Mouse (Mus musculus) left cerebral cortex, adult 9 months (tissue): ENCODE data around the gene Brdt.
A peak's percentile ranks its signal among the peaks of the same experiment; 100 is the strongest.

Experiments
- DNase-seq, 2 experiments: peaks; one replicate each; pipeline ENCODE4 v3.0.0; 2022; ENCODE audit warnings: low spot score in 2 of 2

Gene Brdt

DNA sequence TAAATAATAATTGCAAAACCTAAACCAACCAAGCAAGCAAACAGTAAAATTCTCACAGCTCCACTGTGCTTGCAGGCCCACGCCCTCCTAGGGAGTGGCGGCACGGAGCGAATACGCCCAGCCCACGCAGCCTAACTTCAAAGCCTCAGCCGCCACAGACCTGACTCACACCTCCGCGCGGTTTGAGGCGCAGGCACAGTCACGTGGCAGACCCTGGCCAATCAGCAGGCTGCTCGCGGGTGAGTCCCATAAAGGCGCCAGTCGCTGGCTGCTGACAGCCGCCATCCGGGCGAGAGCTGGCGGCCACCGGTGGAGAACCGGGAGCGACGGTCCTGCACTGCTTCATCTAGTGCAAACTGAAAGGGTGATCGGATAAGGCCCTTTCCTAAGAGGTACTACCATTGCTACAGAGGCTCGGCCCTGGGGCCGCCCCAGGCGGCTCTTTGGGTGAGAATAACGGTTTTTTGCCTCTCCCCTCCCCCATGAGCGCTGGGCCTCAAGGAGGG is at the start of gene Brdt:
Gene Brdt (plus strand): TSS at position 244 of the 506 bp plus-strand sequence.
- DNase-seq: no peak

DNA sequence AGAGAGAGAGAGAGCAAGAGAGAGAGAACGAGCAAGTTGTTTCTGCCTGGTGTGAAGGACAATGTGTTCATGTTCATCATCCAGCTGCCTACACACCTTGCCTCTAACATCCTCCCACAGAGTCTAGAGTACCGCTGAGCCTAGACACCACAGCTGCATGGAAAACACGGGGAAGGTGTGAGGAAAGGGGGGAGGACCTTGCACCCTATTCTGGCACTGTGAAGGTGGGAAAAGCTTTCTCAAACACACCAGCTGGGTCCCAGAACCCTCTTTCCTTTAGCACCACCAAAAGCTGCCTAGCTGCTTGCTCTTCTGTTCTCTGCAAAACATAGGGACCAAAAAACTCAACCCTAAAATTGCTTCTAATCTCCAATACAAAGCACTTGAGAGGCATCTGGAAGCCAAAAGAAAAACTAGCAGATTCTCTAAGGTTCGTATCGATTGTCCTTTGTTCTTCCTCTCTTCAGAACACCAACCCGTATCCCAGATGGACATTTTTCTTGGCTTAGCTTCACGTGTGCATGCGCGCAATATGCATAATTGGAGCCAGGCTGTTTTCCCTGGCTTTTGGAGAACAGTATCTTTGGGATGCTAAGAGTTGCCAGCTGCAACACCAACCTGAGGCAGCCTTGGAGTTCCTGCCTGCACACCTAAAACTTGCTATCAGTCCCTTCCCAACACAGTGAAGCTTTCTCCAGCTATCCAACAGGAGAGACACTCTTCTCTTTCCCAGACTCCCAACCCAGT is 48.2 kb upstream of the Brdt start:
- peak in 1 of 2 experiments; percentile 24 for DNase-seq

DNA sequence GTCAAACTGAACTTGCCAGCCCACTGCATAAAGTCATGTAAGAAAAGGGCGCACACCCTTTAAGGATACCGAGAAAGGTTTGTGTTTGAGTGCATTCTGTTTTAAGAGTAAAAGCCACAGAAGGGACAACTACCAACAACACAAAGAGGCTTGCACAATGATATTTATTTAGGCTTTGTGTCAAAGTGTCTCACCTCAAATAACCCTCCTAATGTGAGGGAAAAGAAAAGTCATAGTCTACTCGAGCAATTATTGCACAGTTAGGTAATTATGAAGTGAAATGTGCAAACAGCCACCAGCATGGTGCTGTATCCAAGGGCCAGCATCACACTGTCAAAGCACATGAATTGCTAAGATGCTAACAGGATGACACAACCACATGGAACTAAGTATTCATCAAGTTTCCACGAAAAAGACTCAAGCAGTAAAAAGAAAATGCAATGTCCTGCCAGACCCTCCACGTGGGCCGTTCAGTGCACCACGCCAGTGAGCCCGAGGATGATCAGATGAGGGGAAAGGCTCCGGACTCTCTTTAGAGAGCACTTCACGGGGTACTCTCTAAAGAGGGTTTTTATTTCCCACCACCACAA is 46.9 kb upstream of the Brdt start:
- DNase-seq: no peak

DNA sequence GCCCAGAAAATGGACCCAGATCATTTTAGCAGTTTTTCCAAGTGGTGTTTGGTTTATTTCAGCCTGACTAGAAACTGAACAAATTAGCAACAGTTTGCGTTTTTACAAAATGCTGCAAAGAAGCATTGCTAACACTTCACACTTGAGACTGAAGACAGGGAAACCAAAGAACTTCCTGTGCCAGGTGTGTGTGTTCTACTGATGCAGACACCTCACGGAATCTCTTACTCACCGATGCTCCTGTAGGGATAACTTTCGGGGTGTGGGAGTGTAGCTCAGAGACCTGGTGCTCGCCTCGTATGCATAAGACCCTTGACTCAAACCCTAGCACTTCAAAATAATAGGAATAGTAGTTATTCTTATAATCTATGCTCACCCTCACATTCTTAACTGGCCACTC is 45.4 kb upstream of the Brdt start:
- no peak for DNase-seq

DNA sequence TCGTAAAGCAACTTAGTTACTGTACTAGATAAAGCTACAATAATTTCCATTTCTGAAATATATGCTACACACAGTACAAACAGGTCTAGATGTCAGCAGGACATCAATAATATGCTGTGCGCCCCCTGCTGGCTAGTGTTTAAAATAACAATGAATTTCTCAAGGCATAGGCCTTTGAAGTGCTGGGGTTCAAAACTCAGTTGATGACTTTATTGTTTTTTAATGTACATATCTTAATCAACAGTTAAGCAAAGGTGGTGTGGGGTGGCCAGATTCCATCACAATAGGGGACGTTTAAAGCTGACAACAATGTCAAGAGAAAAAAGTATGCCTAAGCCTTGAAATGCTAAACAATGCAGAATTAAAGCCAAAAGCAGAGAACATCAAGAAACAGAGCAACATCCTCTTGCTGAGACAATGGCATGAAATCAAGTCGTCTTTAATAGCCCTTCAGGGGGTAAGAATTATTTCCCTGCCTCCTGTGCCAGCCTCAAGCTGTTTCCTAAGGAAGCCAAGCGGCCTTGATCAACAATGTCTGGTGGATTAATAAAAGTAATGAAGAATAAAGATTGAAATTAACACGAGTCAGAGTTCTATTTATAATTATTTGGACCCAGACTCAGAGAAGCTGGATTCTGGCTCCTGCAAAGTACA is 43.6 kb upstream of the Brdt start:
- no peak for DNase-seq

DNA sequence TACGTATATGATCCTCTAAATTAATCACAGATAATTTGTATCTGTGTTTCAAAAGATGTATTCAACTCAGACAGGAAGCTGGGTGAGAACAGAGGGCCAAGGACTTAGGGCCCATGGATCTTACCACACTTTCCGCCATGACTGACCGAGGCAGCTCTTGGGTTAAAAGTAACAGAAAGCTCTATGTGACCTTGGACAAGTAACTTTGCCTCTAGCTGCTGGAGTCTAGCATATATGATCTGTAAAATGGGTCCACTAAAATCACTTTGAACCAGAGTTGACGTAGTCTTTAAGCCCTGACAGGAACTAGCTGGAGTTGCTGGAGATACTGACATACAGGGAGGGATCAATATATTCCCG is 43.1 kb upstream of the Brdt start:
- DNase-seq: no peak

DNA sequence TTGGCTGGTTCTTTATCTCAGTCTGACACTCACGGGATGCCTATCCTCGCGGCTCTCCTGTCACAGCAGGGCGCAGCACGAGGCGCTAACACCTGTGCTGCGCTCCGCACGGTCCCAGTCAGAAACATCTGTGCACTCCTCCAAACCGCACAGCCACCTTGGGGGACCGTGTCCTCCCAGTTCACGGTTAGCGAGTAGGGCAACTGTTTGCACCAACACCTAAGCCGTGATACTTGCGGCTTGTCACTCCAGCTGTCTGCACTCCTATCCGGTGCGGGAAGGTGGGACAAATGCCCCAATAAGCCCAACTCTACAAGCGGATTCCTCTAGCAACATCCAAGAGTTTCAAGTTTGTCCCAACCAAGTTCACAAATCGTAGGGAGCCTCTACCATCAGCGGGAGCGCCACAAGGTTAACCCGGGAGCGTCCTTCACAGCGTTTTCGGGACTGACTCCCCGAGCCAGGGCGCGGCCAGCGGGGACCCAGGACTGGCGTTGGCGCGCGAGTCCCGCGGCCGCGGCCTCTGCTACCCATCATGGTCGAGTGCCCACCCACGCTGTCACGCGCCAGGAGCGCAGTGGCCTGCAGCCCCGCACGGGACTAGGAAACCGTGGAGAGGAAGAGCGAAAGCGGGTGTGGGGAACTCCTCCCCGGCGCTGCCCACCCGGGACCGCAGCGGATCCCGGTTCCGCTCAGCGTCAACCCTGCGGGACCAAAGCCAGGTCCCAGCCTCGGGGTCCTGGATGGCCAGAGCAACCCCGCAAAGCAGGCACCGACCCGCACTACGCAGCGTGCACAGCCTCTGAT is 42.3 kb upstream of the Brdt start:
- DNase-seq: no peak

DNA sequence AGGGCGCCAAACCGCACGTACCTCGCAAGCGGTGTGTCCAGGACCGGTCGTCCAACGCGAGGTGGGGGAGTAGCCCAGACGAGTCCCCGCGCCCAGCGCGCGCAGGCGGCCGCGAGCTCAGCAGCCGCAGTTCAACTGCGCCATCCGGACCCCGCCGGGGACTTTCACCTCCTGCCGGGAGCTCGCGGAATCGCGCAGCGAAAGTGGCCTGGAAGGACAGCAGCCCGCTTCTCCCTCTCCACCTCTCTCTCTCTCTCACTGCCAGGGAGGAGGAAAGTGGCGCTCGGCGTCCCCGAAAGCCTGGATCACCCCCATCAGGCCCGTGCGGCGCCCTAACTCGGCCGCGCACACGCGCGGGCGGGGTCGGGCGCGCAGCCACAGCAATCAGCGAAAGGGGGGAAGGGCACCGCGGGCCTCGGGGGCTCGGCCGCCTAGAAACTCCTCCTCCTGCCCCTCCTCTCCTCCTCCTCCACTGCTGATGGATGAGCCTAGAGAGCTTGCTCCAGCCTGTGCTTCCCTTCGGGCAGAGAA is 41.7 kb upstream of the Brdt start, which contains the start of gene Tgfbr3:
Gene Tgfbr3 (minus strand): TSS at position 396 of the 531 bp plus-strand sequence.
- DNase-seq: peak in 1 of 2 experiments; percentile 65

DNA sequence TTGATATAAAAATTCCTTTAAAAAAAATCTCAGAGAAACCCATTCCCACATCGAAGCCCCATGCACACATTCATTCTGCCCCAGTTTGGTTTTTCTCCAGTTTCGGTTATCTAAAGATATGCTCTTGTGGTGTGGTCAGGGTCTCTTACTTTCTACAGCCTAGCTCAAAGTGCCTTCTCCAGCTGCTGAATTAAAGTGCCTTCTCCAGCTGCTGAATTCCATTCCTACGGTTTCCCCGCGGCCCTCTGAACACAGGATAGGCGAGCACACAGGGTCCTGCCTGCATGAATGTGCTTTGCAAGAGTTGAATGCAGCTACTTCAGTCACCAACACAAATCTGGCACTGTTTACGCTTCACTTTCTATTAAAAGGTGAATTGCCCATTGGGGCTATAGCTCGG is 41.0 kb upstream of the Brdt start:
- no peak for DNase-seq

DNA sequence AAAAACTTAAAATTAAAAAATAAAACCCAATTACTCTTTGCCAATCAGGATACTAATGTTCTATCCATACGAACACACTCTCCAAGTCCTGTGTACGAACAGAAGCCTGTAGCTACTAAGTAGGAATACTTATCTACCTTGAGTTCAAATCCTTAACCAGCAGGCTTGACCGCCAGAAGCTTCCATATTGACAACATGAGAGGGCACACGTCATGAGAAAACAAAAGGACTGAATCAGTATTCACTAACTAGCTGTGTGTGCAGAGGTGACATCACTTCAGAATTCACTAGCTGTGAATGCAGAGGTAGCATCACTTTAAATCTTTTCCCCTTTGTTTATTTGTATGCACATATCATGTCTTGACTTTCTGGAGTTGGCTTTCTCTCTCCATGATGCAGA is 36.9 kb upstream of the Brdt start:
- DNase-seq: no peak

DNA sequence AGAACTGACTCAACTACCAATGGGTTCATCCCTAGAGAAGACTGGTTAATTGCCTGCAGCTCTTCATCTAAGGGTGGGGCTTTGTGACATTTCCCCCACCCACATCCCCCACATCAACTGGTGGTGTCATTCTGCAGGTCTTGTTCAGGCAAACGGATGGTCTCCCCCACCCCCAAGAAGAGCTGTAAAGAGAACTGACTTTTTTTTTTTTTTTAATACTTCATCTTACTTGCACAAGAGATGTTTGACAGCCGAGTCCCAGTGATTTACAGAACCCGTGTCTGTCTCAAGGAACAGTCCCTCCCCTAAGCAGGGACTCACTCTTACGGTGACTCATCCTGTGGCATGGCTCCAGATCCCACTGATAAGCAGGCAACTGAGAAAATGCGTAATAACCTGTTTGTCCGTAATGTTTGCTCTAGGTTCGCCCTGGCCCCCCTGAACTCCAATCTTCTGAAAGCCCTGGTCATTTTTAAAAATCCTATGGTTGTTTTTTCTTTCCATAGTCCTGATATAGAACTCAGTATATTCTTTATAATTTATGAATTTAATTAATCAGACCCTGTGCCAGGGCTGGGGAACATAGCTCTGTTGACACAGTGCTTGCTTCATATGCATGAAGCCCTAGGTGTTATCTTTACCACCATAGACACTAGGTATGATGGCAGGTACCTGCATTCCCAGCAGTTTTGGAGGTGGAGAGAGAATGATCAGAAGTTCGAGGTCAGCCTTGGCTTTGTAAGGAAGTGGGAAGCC is 35.7 kb upstream of the Brdt start:
- no peak for DNase-seq

DNA sequence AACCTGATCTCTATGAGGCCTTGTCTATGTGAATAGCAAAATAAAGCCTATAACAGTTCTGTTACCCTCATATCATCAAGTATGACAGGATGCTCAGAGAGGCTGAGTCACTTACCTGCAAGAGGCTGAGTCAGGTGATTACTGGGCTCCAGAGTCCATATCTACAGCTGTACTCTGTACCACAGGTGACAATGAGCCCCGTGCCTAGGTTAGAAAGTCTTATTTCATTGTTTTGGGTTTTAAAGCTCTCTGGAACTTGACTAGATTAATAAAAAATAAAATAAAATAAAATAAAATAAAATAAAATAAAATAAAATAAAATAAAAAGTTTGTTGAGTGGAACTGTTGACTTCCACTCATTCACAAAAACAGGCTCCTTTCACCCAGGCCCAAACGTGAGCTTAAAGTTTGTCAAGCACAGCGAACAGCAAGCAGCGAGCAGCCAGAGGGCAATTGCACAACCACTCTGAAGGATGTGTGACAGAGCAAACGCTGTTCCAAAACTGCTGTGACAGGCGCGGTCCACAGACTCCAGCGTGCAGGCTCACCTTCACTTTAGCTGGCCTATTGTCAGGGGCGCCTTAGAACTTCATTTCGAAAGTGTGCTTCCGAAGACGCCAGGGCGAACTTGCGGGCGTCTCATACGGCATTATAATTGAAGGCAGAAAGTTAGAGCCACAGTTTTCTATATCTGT is 35.0 kb upstream of the Brdt start:
- DNase-seq: no peak

DNA sequence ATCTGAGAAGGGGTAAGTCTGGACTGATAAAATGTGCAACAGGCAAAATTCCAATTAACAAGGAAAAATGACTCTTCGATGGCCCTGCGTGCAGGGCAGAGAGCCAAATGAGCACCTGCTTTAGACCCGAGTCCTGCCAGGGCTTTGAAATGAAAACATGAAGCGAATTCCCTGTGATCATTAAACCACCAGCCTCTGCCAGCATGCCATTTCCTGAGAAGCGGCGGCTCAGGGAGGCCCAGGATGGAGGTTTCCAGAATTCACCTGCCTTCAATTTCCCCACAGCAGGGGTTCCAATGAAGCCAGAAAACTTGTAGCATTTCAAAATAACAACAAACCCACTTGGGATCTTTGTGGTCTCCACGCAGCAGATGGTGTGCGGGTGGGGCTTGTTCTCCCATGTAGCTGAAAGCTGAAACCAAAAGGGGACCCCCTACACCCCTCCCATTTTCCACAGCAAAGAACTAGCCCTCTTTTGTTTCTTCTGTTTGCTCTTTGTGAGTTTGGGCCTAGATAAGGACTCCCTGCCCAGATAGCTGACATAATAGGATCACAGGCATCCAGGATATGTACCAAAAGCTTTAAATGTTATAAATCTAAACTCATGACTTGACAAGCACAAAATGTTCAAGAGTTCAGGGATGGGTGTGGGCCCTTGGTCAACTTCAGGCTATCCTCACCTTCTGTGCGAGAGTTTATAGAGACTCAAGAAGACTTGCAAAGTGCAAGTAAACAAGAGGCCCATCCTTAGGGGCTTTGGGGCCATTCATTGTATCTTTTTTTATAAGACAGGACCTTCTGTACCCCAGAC is 34.2 kb upstream of the Brdt start:
- DNase-seq: no peak

DNA sequence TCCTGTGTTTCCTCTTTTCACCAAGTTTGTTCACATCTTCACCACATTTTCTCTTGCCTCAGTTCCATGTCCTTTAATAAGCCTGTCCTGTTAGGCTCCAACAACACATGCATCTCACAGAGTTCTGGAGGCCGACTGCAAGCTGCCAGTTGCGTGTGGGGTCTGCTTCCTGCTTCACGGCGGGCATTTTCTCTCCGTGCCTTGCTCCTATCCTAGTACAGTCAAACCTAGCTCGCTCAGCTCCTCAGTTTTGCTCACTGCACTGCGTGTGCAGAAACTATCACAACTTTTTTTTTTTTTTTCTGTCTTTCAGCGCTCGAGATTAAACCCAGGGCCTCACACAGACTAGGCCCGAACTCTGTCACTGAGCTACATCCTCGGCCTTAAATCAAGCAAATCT is 32.1 kb upstream of the Brdt start:
- no peak for DNase-seq

DNA sequence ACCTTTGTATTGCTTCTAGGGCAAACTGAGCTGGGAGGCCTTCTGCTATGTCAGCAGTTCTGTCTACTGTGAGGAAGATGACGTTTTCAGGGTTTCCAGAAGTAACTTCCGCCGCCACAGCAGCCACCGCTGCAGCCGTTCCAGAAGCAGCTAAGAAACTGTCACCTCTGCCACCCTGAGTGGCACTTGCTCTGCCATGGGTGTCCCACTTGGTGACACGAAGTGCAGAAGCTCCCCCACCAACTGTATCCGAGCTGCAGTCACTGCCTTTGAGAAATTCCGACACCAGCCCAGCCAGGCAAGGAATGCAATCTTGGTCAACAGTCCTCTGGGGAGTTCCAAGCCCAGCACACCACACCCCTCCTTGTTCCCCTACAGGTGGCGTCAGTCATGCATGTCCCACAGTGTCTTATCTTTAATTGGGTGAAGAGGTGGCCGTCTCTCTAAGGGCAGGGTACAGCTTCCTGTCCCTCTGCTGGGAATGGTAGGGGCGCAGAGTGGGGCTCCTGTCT is 27.6 kb upstream of the Brdt start:
- DNase-seq: no peak

DNA sequence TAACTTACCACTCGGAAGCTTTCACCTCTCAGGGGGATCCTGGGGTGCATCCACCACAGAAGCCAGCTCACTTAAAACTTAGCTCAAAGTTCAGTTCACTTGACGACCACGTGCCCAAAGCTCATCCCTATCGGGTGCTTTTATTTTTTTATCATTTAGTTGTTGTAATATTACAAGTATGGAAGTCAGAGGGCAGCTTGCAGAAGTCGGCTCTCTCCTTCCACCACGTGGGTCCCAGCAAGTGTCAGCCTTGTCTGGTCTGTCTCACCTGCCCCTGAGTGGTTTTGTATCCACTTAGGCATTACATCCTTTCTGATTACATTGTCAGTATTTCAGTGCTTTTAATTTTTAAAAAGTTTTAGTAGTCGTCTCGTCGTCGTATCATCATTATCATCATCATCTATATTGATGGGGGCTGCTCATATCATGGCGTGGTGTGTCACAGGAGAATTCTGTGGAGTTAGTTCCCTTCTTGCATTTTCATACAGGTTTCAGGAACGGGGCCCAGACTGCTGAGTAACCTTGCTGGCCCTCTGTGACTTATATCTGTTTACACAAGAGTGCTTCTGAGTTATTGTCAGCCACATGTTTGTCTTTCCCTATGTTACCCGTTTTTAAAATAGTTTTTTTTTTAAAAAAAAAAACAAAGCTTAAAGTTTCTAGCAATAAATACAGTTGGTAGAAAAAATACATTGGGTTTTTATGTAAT is 26.7 kb upstream of the Brdt start:
- DNase-seq: no peak

DNA sequence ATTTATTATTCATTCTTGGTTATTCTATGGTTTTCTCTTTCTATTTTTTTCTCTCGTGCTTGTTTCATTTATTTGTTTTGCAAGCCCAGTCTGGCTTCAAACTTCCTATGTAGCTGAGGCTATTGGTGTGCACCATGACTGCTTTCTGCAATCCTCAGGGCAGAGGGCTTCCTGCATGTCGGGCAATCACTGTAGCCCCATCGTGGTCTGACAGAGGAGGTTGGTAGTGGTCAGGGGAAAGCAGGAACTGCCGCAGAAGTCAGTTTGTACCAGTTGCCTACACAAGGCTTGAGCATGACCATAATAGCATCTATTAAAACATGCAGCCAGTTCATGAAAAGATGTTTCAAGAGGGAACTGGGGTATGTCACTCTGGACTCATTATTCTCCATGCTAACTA is 23.5 kb upstream of the Brdt start:
- DNase-seq: no peak

DNA sequence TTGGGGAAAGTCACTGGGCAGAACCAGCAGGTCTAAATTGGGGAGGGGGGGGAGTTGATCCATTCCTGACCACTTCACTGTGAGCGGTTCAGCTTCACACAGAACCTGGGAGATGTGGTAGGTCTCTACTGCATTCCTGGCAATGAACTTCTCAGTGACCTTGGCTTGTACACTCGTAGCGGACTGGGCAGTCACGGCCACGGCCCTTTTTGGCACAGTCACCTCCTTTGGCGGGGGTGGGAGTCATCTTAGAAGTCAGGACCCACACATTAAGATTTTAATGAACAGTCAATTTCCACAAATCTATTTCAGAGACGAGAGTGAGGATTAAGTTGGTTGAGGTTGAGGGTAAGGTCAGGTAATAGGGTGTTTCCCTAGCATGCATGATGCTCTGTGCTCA is 13.8 kb upstream of the Brdt start:
- DNase-seq: no peak

DNA sequence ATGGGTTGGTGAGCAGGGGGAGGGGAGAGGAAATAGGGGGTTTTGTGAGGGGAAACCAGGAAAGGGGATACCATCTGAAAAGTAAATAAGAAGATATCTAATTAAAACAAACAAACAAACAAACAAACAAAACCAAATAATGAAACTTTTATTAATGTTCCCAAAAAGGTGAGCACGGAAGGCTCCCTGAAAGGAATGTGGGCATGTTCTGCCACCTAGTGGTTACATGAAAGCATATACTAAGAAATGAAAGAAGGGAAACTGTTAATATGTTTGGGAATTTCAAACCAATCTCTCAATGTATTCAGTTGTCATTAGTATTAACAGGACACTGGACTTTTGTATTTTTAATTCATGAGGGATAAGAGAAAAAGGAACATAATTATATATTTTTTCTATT is 10.3 kb upstream of the Brdt start:
- peak in 1 of 2 experiments; percentile 8 for DNase-seq
